Comparison of ENCODE assay signal across 22 mouse cellular contexts in the genomic region with DNA sequence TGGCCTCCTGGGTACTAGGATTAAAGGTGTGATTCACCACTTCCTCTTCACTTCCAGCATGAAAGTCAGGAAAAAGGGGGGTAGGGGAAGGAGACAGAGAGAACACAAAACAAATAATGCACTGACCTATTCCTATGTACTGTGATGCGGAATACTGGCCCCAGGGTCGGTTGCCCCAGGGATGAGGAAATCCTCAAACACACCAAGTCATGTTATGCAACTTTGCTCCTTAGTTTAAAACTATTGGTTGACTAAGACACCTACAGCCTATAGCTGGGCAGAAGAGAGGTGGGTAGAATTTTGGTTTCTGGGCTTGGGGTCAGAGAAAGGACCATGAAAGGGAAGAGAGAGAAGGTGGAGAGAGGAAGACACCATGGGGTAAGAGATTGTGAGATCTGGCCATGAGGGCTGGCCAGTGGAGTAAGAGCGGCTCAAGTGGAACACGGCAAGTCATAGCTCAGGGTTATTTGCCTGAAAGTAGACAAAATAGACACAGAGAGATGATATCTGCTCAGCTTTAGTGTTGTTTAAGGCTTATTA. TPM values are rescaled to one million over a fixed set of nuclear protein-coding genes. Genes with fewer than 3 reads are reported as not detected.
A peak's percentile ranks its signal among the peaks of the same experiment; 100 is the strongest.
DNase-seq lines count a peak whose midpoint lies in the region; ATAC-seq lines count a peak whose summit lies in the region.
"Had no signal": no experiment of that assay in that cellular context is flagged by ENCODE, and none has a peak within 500 bp of the region (broad histone marks: within the 10 kb centered on the region; RNA-seq: fewer than 3 reads in every experiment).

No protein-coding gene starts in this region.

- H3K9ac ChIP-seq in midbrain, embryonic 11.5 days (ENCODE audit: low read length) = no peak overlapping the region
- H3K9ac ChIP-seq in liver, embryonic 15.5 days = no peak overlapping the region
- H3K9ac ChIP-seq: embryonic facial prominence, embryonic 12.5 days; forebrain, embryonic 15.5 days; hindbrain, embryonic 12.5 days had no signal

- H3K4me1 ChIP-seq in midbrain, embryonic 11.5 days (ENCODE audit: control insufficient read depth, insufficient read depth, low read length) = no peaks in the 10 kb centered on the region
- H3K4me1 ChIP-seq in midbrain, embryonic 10.5 days = no peaks in the 10 kb centered on the region
- peaks cover 49% of the 10 kb centered on the region for H3K4me1 ChIP-seq in liver, embryonic 15.5 days (replicated peaks)
- H3K4me1 ChIP-seq: embryonic facial prominence, embryonic 12.5 days; forebrain, embryonic 15.5 days; hindbrain, embryonic 12.5 days had no signal

- no peaks in the 10 kb centered on the region for H3K27me3 ChIP-seq in midbrain, embryonic 11.5 days (ENCODE audit: control insufficient read depth, insufficient read depth, low read length)
- no peaks in the 10 kb centered on the region for H3K27me3 ChIP-seq in midbrain, embryonic 10.5 days (ENCODE audit: low read depth, poor library complexity, severe bottlenecking)
- no peaks in the 10 kb centered on the region for H3K27me3 ChIP-seq in liver, embryonic 15.5 days
- H3K27me3 ChIP-seq: CH12.LX; embryonic facial prominence, embryonic 12.5 days; forebrain, embryonic 15.5 days; hindbrain, embryonic 12.5 days; Patski had no signal

- H3K36me3 ChIP-seq in midbrain, embryonic 11.5 days (ENCODE audit: control insufficient read depth, insufficient read depth, low read length) = no peaks in the 10 kb centered on the region
- no peaks in the 10 kb centered on the region for H3K36me3 ChIP-seq in midbrain, embryonic 10.5 days
- H3K36me3 ChIP-seq in liver, embryonic 15.5 days (replicated peaks) = peaks cover 22% of the 10 kb centered on the region
- H3K36me3 ChIP-seq: embryonic facial prominence, embryonic 12.5 days; forebrain, embryonic 15.5 days; hindbrain, embryonic 12.5 days had no signal

- no peak overlapping the region for H3K4me3 ChIP-seq in midbrain, embryonic 11.5 days (ENCODE audit: low read depth, low read length)
- H3K4me3 ChIP-seq in midbrain, embryonic 10.5 days = no peak overlapping the region
- H3K4me3 ChIP-seq in liver, embryonic 15.5 days (replicated peaks) = no peak overlapping the region
- H3K4me3 ChIP-seq: embryonic facial prominence, embryonic 12.5 days; forebrain, embryonic 15.5 days; heart, embryonic 10.5 days; hindbrain, embryonic 12.5 days had no signal

- no peak for ATAC-seq in midbrain, embryonic 11.5 days (ENCODE audit: low FRiP score)
- ATAC-seq in liver, embryonic 15.5 days (ENCODE audit: insufficient read depth) = peak; percentile 74
- ATAC-seq in megakaryocyte progenitor cell, adult 5-6 weeks (replicated peaks; ENCODE audit: poor library complexity) = peak; percentile 86
- ATAC-seq: activated CD4-positive, CD25-positive, alpha-beta regulatory T cell, adult 4 months; forebrain, embryonic 15.5 days; hindbrain, embryonic 16.5 days; Patski had no signal

- WGBS in midbrain, embryonic 11.5 days = 94% methylated on average over 4 of the region's 4 CpGs
- 90% methylated on average over 4 of the region's 4 CpGs for WGBS in midbrain, embryonic 10.5 days
- 79% methylated on average over 4 of the region's 4 CpGs for WGBS in liver, embryonic 15.5 days (ENCODE audit: insufficient replicate concordance)

- no peak overlapping the region for H3K27ac ChIP-seq in midbrain, embryonic 11.5 days (ENCODE audit: low read depth, low read length)
- no peak overlapping the region for H3K27ac ChIP-seq in midbrain, embryonic 10.5 days (replicated peaks)
- peak overlapping the region; percentile 58 for H3K27ac ChIP-seq in liver, embryonic 15.5 days (replicated peaks)
- H3K27ac ChIP-seq: embryonic facial prominence, embryonic 12.5 days; forebrain, embryonic 15.5 days; heart, embryonic 10.5 days; hindbrain, embryonic 12.5 days had no signal

- H3K9me3 ChIP-seq in midbrain, embryonic 11.5 days (ENCODE audit: control insufficient read depth, low read length) = no peaks in the 10 kb centered on the region
- no peaks in the 10 kb centered on the region for H3K9me3 ChIP-seq in midbrain, embryonic 10.5 days (replicated peaks)
- H3K9me3 ChIP-seq in liver, embryonic 15.5 days (replicated peaks) = 0 out of 2 replicates have a peak, but pooled peaks cover 4% of the 10 kb centered on the region
- H3K9me3 ChIP-seq: embryonic facial prominence, embryonic 12.5 days; forebrain, embryonic 15.5 days; hindbrain, embryonic 12.5 days had no signal

- peak; percentile 14 for DNase-seq in midbrain, embryonic 11.5 days (ENCODE audit: low spot score, missing footprints)
- DNase-seq in midbrain, embryonic 10.5 days (ENCODE audit: low spot score) = no peak
- DNase-seq in embryo, embryonic 10.5 days (ENCODE audit: low spot score) = no peak
- DNase-seq in adipocyte (ENCODE audit: low spot score) = no peak
- DNase-seq: adrenal gland, adult 2 months; adrenal gland, postnatal 25 days; cerebellum, adult 2 months; cerebellum, postnatal 14 days; gastrocnemius, postnatal 14 days; heart, adult 11 months; heart, postnatal 10 days; heart, postnatal 4 days had no signal

- no peak overlapping the region for H3K4me2 ChIP-seq in midbrain, embryonic 11.5 days
- H3K4me2 ChIP-seq in liver, embryonic 15.5 days = peak overlapping the region; percentile 29
- H3K4me2 ChIP-seq: embryonic facial prominence, embryonic 12.5 days; forebrain, embryonic 15.5 days; hindbrain, embryonic 12.5 days had no signal

RNA-seq across cellular contexts. Expression of a gene that starts 22.8 kb away (rescaled TPM):
- polyA plus RNA-seq in midbrain, embryonic 11.5 days (2014; fragmentation: Nextera tagmentation; extraction: Ambion mirVana) = 22.8 and 24.0 TPM in 2 replicates
- 16.9 and 20.4 TPM in 2 replicates for polyA plus RNA-seq in midbrain, embryonic 10.5 days (2016; fragmentation: Nextera tagmentation; extraction: Ambion mirVana)
- polyA plus RNA-seq in liver, embryonic 15.5 days (2015; fragmentation: Nextera tagmentation; extraction: Ambion mirVana) = 35.5 and 40.0 TPM in 2 replicates
- total RNA-seq in megakaryocyte progenitor cell, adult 5-6 weeks (2015) = 38.3 and 38.6 TPM in 2 replicates
- 78.6 and 85.3 TPM in 2 replicates for total RNA-seq in megakaryocyte progenitor cell, adult 5-6 weeks (2017)

RNA-seq across cellular contexts. Expression of a gene that starts 54.2 kb away (rescaled TPM):
- 12.5 and 14.8 TPM in 2 replicates for polyA plus RNA-seq in midbrain, embryonic 11.5 days (2014; fragmentation: Nextera tagmentation; extraction: Ambion mirVana)
- 16.7 and 21.8 TPM in 2 replicates for polyA plus RNA-seq in midbrain, embryonic 10.5 days (2016; fragmentation: Nextera tagmentation; extraction: Ambion mirVana)
- 26.9 and 28.1 TPM in 2 replicates for polyA plus RNA-seq in liver, embryonic 15.5 days (2015; fragmentation: Nextera tagmentation; extraction: Ambion mirVana)
- total RNA-seq in megakaryocyte progenitor cell, adult 5-6 weeks (2015) = 0.51 and 1.7 TPM in 2 replicates
- 1.4 and 2.5 TPM in 2 replicates for total RNA-seq in megakaryocyte progenitor cell, adult 5-6 weeks (2017)

RNA-seq across cellular contexts. Expression of a gene that starts 57.4 kb away (rescaled TPM):
- 0.97 and 1.4 TPM in 2 replicates for polyA plus RNA-seq in midbrain, embryonic 11.5 days (2014; fragmentation: Nextera tagmentation; extraction: Ambion mirVana)
- polyA plus RNA-seq in midbrain, embryonic 10.5 days (2016; fragmentation: Nextera tagmentation; extraction: Ambion mirVana) = 1.7 TPM in 2 replicates
- polyA plus RNA-seq in liver, embryonic 15.5 days (2015; fragmentation: Nextera tagmentation; extraction: Ambion mirVana) = 8.2 and 8.7 TPM in 2 replicates
- 25.3 and 31.0 TPM in 2 replicates for total RNA-seq in megakaryocyte progenitor cell, adult 5-6 weeks (2015)
- 31.5 and 32.4 TPM in 2 replicates for total RNA-seq in megakaryocyte progenitor cell, adult 5-6 weeks (2017)
